Mouse (Mus musculus): Measurements from ENCODE around the gene Fsip2. TPM values are rescaled to one million over a fixed set of nuclear protein-coding genes. Genes with fewer than 3 reads are reported as not detected.

The Fsip2 gene
- not detected in 2 replicates for polyA plus RNA-seq (2021; fragmentation: Nextera tagmentation)
- long read RNA-seq, experiment 1 = 0 reads
- long read RNA-seq, experiment 2 = 0 reads

DNA sequence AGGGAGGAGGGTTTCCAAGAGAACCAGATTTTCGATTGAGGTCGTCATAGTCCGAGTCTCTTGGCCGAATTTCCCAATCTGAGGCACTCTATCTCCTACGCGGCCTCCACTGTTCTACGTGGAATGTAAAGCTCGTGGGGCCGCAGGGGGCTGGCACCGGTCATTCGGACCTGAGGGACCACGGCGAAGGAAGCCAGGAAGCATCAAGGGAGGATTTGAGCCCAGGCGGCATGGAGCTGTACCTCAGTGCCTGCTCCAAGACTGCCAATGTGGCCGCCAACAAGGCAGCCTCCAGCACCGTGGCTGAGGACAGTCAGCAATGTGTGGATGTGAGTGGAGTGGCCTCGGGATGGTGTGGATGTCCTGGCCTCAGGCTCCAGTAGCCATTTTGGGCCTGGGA is at the start of gene Fsip2:
Gene Fsip2 (plus strand): TSS at position 163 of the 400 bp plus-strand sequence.

Measured in layer of hippocampus, adult 6 months (tissue).